Mouse (Mus musculus): Measurements from ENCODE around the gene Gcsh.
A peak's percentile ranks its signal among the peaks of the same experiment; 100 is the strongest.

DNA sequence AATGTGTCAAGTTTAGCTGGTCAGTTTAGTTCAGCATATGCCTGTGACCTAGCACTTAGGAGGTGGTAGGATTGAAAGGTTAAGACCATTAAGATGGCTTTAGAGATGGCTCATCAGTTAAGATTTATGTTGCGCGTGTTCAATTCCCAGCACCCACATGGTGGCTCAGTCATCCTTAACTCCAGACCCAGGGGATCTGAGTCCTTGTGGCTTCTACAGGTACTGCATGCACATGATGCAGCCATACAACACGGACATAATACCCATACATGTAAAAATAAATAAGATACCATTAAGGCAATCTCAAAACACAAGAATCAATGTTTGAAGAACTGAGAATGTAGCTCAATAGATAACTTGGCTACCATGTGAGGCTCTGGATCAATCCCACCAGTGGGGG is 3.5 kb downstream of the Gcsh start:
- peak; percentile 10; the same call in 1 of the 2 replicates for TF ChIP-seq CTCF (IDR thresholded peaks at IDR 0.05; ENCODE audit: borderline replicate concordance, extremely low read depth, insufficient read depth, insufficient read length)
- TF ChIP-seq POLR2A (IDR thresholded peaks at IDR 0.05; ENCODE audit: borderline replicate concordance, extremely low read depth, insufficient read depth, insufficient read length, poor library complexity, severe bottlenecking), result no peak
